Mouse (Mus musculus) left cerebral cortex, adult 18-20 months (tissue): Measurements from ENCODE around the gene Ptpn1. TPM values are rescaled to one million over a fixed set of nuclear protein-coding genes. Genes with fewer than 3 reads are reported as not detected.

Experiments used
- DNase-seq, 2 experiments: peaks; one replicate each; pipeline ENCODE4 v3.0.0; 2021 to 2022; ENCODE audit warnings: low spot score in 2 of 2, mixed read lengths in 1 of 2
- long read RNA-seq, 2 experiments: library from polyadenylated mRNA; stranded (forward); transcript quantifications; one replicate each; pipeline ENCODE4 v2.0.0; 2021
- total RNA-seq, 2 experiments: library from RNA; stranded (reverse); gene quantifications; 2 replicates each; pipeline ENCODE4 v1.2.3; 2021

Ptpn1 gene
- 10 to 100 TPM; 60.8 to 62.7 TPM for total RNA-seq
- long read RNA-seq, experiment 1, full-length matches to known transcripts = 64 of 96 reads
- long read RNA-seq, experiment 1, partial matches to known transcripts = 8 of 96 reads
- long read RNA-seq, experiment 1, other reads (novel, unspliced or antisense) = 24 of 96 reads
- long read RNA-seq, experiment 2, full-length matches to known transcripts = 33 of 48 reads
- long read RNA-seq, experiment 2, partial matches to known transcripts = 5 of 48 reads
- long read RNA-seq, experiment 2, other reads (novel, unspliced or antisense) = 10 of 48 reads

- DNase-seq = peak; percentile 98 to 99
Measured at GRCm38 (mm10) chr2:167931985-167932726, at the start of gene Ptpn1. Gene Ptpn1 (plus strand): TSS chr2:167932057.

GRCm38 (mm10) chr2:167886485-167886884, 45.4 kb upstream of the Ptpn1 start:
- no peak for DNase-seq

- DNase-seq = no peak
Measured at GRCm38 (mm10) chr2:167887516-167888347, 44.1 kb upstream of the Ptpn1 start.

- no peak for DNase-seq
Measured at GRCm38 (mm10) chr2:167888834-167889233, 43.0 kb upstream of the Ptpn1 start.

- DNase-seq = no peak
Measured at GRCm38 (mm10) chr2:167889886-167890285, 42.0 kb upstream of the Ptpn1 start.

GRCm38 (mm10) chr2:167891908-167892307, 39.9 kb upstream of the Ptpn1 start:
- peak; percentile 59 to 61 for DNase-seq

- DNase-seq = no peak
Measured at GRCm38 (mm10) chr2:167893680-167894079, 38.2 kb upstream of the Ptpn1 start.

GRCm38 (mm10) chr2:167894948-167895372, 36.9 kb upstream of the Ptpn1 start:
- peak; percentile 89 to 91 for DNase-seq

- DNase-seq = peak in 1 of 2 experiments; percentile 19
Measured at GRCm38 (mm10) chr2:167897896-167898295, 34.0 kb upstream of the Ptpn1 start.

GRCm38 (mm10) chr2:167899989-167900421, 31.9 kb upstream of the Ptpn1 start:
- no peak for DNase-seq

- no peak for DNase-seq
Measured at GRCm38 (mm10) chr2:167902116-167902703, 29.6 kb upstream of the Ptpn1 start.

GRCm38 (mm10) chr2:167903242-167903952, 28.5 kb upstream of the Ptpn1 start:
- no peak for DNase-seq

GRCm38 (mm10) chr2:167904621-167905367, 27.1 kb upstream of the Ptpn1 start:
- no peak for DNase-seq

GRCm38 (mm10) chr2:167905561-167905960, 26.3 kb upstream of the Ptpn1 start:
- DNase-seq = no peak

- no peak for DNase-seq
Measured at GRCm38 (mm10) chr2:167906729-167907128, 25.1 kb upstream of the Ptpn1 start.

- DNase-seq = no peak
Measured at GRCm38 (mm10) chr2:167909531-167910177, 22.2 kb upstream of the Ptpn1 start.

- DNase-seq = no peak
Measured at GRCm38 (mm10) chr2:167910178-167910540, 21.7 kb upstream of the Ptpn1 start.

GRCm38 (mm10) chr2:167911511-167911910, 20.3 kb upstream of the Ptpn1 start:
- no peak for DNase-seq

- no peak for DNase-seq
Measured at GRCm38 (mm10) chr2:167919081-167919480, 12.8 kb upstream of the Ptpn1 start.
